Mouse (Mus musculus): ENCODE measurements around the gene Ddx41.

Gene Ddx41

DNA sequence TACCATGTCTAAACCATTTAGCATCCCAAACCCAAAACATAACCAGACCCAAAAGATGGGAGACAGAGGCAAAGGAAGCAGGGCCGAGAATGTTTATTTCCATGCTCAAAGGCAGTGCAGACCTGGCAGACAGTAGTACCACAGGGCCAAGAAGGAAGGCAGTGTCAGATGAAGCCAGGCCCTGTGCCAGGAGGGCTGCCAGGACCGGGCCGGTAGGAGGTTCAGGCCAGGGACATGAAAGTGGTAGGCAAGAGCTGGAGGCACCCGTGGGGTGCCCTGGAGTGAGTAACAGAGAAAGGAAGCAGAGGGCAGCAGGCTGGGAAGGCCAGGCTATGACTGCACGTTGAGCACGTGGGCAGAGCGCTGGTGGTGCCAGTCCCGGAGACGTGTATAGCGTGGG lies 29.8 kb downstream of the Ddx41 start:
- no peak for DNase-seq (ENCODE audit: low spot score)

DNA sequence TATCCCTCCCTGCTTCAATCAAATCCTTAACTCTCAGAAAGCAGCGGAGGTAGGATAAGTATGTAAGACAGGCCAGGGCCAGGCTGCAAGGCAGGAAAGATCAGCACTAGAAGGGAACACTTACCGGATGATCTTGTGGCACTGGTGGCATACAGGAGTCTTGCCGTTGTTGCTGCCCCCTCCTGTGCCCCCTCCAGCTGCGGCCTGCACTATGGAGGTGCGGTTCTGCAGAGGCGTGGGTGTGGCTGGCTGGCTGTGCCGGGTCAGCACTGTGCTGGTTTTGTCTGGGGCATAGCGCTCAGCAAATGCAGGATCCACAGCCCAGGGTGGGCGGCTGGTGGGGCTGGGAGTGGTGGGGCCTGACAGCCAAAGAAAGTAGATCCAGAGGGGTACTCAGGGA lies 30.6 kb downstream of the Ddx41 start:
- no peak for DNase-seq (ENCODE audit: low spot score)

DNA sequence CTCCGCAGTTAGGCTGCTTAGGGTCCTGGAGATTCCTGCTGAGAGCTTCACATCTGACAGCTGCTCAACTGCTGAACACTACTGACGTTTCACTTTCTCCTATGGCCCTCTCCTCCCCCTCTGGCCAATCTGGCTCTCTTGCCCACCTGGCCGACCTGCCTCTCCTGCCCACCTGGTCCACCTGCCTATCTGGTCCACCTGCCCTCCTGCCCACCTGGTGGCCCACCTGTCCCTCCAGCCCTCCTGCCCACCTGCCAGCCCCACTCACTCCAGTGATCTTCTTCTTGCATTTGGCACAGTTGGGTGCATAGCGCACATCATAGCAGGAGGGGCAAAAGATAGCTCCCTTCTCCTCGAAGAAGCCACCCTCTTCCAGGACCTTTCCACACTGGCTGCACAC lies 32.1 kb downstream of the Ddx41 start:
- no peak for DNase-seq (ENCODE audit: low spot score)

GRCm38 (mm10) chr13:55502405-55502804 lies 34.1 kb downstream of the Ddx41 start:
- no peak for DNase-seq (ENCODE audit: low spot score)

DNA sequence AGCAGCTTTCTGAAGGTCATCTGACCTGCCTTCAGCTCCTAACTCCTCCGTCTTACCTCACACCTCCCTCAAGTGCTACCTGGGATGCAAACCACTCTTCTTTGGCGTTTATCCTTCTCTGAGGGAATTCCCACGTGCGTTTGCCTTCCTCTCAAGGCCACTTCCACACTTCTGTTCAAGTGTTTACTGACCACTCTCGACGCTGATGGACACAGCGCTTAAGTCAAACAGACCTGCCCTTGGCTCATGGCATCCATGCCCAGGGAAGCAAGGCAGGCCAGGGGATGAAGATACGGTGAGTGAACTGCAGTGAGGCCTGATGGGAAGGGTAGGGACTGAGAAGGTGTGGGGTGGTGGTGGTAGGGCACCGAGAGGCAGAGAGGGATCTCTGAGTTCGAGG lies 35.9 kb downstream of the Ddx41 start:
- no peak for DNase-seq (ENCODE audit: low spot score)

GRCm38 (mm10) chr13:55498906-55499305 lies 37.6 kb downstream of the Ddx41 start:
- DNase-seq (ENCODE audit: low spot score), result no peak

GRCm38 (mm10) chr13:55496661-55497060 lies 39.8 kb downstream of the Ddx41 start:
- no peak for DNase-seq (ENCODE audit: low spot score)

- no peak for DNase-seq (ENCODE audit: low spot score)
Observed at GRCm38 (mm10) chr13:55495702-55496101, 40.8 kb downstream of the Ddx41 start.

DNA sequence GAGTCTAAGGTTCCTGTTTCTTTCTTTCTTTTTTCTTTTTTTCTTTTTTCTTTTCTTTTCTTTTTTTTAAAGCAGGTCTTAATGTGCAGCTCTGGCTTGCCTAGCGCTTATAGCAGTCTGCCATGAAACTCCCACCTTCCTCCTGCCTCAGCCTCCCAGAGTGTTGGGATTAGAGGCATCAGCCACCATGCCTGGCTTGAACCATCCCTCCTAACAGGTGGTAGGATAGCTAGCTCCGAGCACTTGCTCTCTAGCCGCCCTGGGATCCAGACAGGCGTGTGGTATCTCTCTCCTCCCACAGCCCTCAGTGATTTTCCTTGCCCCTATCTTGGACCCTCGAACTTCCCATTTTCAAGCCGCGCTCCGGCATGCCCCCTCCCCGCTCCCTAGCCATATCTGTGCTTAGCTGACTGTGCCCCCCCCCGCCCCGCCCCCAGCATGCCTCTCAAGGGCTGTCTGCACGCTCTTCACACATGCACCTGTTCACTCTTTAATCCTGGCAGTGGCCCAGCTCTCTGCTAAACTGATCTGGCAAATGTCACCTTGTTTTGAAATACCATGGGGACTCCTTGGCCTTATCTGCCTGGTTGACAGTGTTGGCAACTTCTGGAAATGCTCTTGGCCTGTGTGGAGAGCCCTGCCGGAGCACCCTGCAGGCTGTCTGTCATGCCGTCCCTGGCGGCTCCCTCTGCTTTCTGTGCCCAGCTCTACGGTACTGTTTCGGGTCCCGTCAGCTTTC lies 41.4 kb downstream of the Ddx41 start:
- DNase-seq (ENCODE audit: low spot score), result no peak

- DNase-seq (ENCODE audit: low spot score), result no peak
Observed at GRCm38 (mm10) chr13:55494257-55494656, 42.2 kb downstream of the Ddx41 start.

- no peak for DNase-seq (ENCODE audit: low spot score)
Observed at GRCm38 (mm10) chr13:55487578-55488498, 48.6 kb downstream of the Ddx41 start, which contains the start of gene Dbn1. TSS of gene Dbn1 (minus strand) at chr13:55488111.

DNA sequence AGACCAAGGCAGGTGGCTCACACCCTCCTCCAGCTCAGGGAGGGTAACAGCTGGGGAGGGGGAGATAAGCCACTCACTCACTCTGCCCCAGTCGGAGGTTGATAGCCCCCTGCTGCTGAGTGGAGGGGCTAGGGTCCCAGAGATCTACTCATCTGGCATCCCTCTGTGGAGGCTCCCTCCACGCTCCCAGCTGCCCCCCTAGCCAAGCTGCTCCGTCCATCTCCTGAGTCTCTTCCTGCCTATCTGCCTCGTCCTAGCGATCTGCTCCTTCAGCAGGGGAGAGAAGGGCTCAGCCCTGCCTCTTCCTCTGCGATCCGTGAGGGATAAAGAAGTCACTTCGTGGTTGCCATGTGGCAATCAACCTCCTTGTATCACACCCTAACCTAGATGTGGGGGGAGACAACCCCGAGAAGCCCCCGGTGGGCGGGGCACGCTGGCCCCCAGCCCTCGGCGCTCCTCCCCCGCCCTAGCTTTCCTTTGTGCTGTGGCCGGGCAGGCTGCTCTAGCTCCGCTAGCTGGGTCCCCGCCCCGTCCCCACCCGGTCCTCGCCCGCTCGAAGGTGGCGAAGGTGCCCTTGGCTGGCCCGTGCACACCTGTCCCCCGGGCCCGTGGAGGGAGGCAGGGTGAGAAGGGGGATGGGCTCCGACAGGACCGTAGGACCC lies 49.4 kb downstream of the Ddx41 start:
- DNase-seq (ENCODE audit: low spot score), result no peak

- no peak for DNase-seq (ENCODE audit: low spot score)
Observed at GRCm38 (mm10) chr13:55486029-55486794, 50.2 kb downstream of the Ddx41 start.

DNA sequence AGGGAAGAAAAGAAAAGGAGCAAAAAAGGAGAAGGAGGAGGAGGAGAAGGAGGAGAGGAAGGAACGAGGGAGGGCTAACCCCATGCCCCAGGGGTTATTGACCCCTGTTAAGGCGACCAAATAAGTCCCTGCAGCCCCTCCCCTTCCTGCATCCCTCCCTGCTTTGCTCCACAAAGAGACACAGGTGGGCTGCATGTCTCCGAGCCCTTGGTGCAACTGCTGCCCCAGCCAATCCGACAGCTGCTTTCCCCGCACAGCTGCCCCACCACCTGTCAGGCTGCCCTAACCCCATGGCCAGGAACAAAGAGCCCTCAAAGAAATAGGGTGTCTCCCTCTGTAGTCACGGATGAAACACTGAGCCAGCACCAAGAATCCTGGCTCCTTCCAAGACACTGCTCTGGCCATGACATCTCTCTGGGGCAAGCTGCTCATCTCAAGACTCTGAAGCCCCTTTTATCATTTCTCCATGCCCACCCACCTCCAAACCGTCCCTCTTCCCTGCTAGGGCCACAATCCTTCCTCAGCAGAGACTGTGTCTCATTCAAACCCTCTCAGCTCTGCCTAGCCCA lies 51.9 kb downstream of the Ddx41 start:
- no peak for DNase-seq (ENCODE audit: low spot score)

- DNase-seq (ENCODE audit: low spot score), result no peak
Observed at GRCm38 (mm10) chr13:55483593-55483992, 52.9 kb downstream of the Ddx41 start.

- DNase-seq (ENCODE audit: low spot score), result no peak
Observed at GRCm38 (mm10) chr13:55483071-55483470, 53.4 kb downstream of the Ddx41 start.

DNA sequence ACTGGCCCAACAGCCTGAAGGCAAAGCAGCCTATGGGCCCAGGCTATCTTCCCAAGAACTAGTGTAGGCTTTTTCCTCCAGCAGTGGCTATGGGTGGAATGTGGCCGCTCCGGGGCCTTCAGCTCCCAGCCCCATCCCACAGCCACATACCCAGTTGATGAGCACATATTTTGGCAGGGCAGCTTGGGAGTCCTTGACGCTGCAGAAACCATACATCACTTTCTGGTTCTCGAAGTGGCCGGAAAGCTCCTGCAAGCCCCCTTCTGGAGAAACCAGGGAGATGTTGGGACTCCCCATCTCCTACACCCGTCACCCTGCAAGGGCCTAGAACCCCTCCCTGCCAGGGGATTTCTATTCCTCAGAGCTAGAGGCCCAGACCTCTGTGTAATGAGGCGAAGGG lies 53.9 kb downstream of the Ddx41 start:
- no peak for DNase-seq (ENCODE audit: low spot score)

Measured in testis, postnatal 14 days (tissue).